Mouse (Mus musculus): ENCODE measurements around the gene Ap3d1. TPM values are rescaled to one million over a fixed set of nuclear protein-coding genes. Genes with fewer than 3 reads are reported as not detected.

Gene Ap3d1
- polyA plus RNA-seq, 1 experiment from 2014 or later = 44.0 TPM

GRCm38 (mm10) chr10:80664197-80665015, 77.7 kb downstream of the Ap3d1 start:
- 21% methylated on average over 16 of the region's 16 CpGs for WGBS
- Histone ChIP-seq H3K9me3 (no peaks in the 10 kb centered on the region), H3K27ac (replicated peaks) (peak overlapping the region; percentile 90), H3K27me3 (replicated peaks) (no peaks in the 10 kb centered on the region), H3K4me3 (peak overlapping the region; percentile 29), H3K4me2 (peak overlapping the region; percentile 61), H3K36me3 (peaks cover 41% of the 10 kb centered on the region), H3K9ac (peak overlapping the region; percentile 78), H3K4me1 (peaks cover 43% of the 10 kb centered on the region)
- peak; percentile 28; the same call in 1 of the 2 replicates for ATAC-seq (ENCODE audit: extremely low read depth, insufficient number of reproducible peaks, low FRiP score, low TSS enrichment)

GRCm38 (mm10) chr10:80663485-80664196, 78.4 kb downstream of the Ap3d1 start:
- peak overlapping the region; percentile 42; the same call in 1 of the 2 replicates for H3K9ac ChIP-seq
- no peaks in the 10 kb centered on the region for H3K9me3 ChIP-seq
- no peaks in the 10 kb centered on the region for H3K27me3 ChIP-seq (replicated peaks)
- ATAC-seq (ENCODE audit: extremely low read depth, insufficient number of reproducible peaks, low FRiP score, low TSS enrichment) = no peak
- peaks cover 33% of the 10 kb centered on the region for H3K36me3 ChIP-seq
- H3K4me2 ChIP-seq = no peak overlapping the region
- H3K27ac ChIP-seq (replicated peaks) = peak overlapping the region; percentile 90
- 18% methylated on average over 5 of the region's 5 CpGs for WGBS
- no peak overlapping the region for H3K4me3 ChIP-seq
- H3K4me1 ChIP-seq = peaks cover 49% of the 10 kb centered on the region

- no peaks in the 10 kb centered on the region for H3K27me3 ChIP-seq (replicated peaks)
- H3K9ac ChIP-seq = no peak overlapping the region
- WGBS = 34% methylated on average over 5 of the region's 5 CpGs
- no peak overlapping the region for H3K4me3 ChIP-seq
- peaks cover 8% of the 10 kb centered on the region for H3K36me3 ChIP-seq
- ATAC-seq (ENCODE audit: extremely low read depth, insufficient number of reproducible peaks, low FRiP score, low TSS enrichment) = no peak
- H3K4me1 ChIP-seq = peaks cover 50% of the 10 kb centered on the region
- H3K27ac ChIP-seq (replicated peaks) = no peak overlapping the region
- no peak overlapping the region for H3K4me2 ChIP-seq
- no peaks in the 10 kb centered on the region for H3K9me3 ChIP-seq
Observed at GRCm38 (mm10) chr10:80661149-80661548, 80.9 kb downstream of the Ap3d1 start.

DNA sequence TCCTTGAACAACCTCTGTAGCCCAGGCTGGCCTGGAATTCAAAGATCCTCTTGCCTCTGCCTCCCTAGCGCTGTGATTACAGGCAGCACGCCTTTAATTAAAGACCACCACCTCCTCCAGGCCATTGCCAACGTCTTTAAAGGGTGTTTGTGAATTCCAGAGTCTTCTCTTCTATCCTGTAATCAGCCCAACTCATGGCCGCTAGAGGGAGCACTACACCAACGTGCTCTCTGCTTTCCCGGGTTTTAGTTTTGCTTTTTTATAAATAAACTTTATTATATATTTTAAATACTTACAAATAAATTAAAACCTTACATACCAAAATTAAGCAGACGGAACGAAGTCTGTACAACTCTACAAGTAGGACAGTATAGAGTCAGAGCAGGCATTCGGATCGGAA, 82.9 kb downstream of the Ap3d1 start:
- Histone ChIP-seq H3K4me3 (peak overlapping the region; percentile 38), H3K36me3 (no peaks in the 10 kb centered on the region), H3K9ac (peak overlapping the region; percentile 65), H3K4me2 (peak overlapping the region; percentile 57), H3K9me3 (no peaks in the 10 kb centered on the region), H3K27ac (replicated peaks) (no peak overlapping the region), H3K27me3 (replicated peaks) (no peaks in the 10 kb centered on the region), H3K4me1 (peaks cover 46% of the 10 kb centered on the region)
- no peak for ATAC-seq (ENCODE audit: extremely low read depth, insufficient number of reproducible peaks, low FRiP score, low TSS enrichment)
- 14% methylated on average over 10 of the region's 10 CpGs for WGBS

DNA sequence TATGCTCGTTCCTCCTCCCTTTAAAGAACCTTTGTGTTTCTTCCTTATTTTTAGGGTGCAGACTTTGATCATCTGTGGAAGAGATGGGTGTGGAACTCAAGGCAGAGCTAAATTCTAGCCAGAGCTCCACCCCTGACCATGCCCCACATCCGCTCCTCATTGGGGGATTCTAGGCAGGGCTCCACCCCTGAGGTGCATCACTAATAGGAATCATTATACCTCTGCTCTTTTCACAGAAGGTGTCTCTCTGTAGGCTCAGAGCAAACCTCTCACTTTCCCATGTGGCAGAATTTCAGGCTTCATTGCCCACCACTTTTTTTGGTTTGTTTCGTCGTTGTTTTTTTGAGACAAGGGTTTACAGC, 83.2 kb downstream of the Ap3d1 start:
- Histone ChIP-seq H3K27me3 (replicated peaks) (no peaks in the 10 kb centered on the region), H3K27ac (replicated peaks) (no peak overlapping the region), H3K9me3 (no peaks in the 10 kb centered on the region), H3K9ac (no peak overlapping the region), H3K4me2 (no peak overlapping the region), H3K4me3 (no peak overlapping the region), H3K36me3 (no peaks in the 10 kb centered on the region), H3K4me1 (peaks cover 44% of the 10 kb centered on the region)
- no peak for ATAC-seq (ENCODE audit: extremely low read depth, insufficient number of reproducible peaks, low FRiP score, low TSS enrichment)
- WGBS = 61% methylated on average over 4 of the region's 4 CpGs

GRCm38 (mm10) chr10:80658194-80658840, 83.7 kb downstream of the Ap3d1 start:
- ATAC-seq (ENCODE audit: extremely low read depth, insufficient number of reproducible peaks, low FRiP score, low TSS enrichment) = no peak
- H3K9ac ChIP-seq = no peak overlapping the region
- H3K4me1 ChIP-seq = peaks cover 44% of the 10 kb centered on the region
- H3K36me3 ChIP-seq = no peaks in the 10 kb centered on the region
- no peak overlapping the region for H3K27ac ChIP-seq (replicated peaks)
- no peak overlapping the region for H3K4me3 ChIP-seq
- 87% methylated on average over 14 of the region's 14 CpGs for WGBS
- no peak overlapping the region for H3K4me2 ChIP-seq
- no peaks in the 10 kb centered on the region for H3K27me3 ChIP-seq (replicated peaks)
- no peaks in the 10 kb centered on the region for H3K9me3 ChIP-seq

Other genes with a start within 250 kb of the Ap3d1 start
- not detected in 2 replicates for gene Onecut3, start 247.4 kb downstream of the Ap3d1 start, polyA plus RNA-seq (2015; fragmentation: Nextera tagmentation; extraction: Ambion mirVana)
- 0.11 and 0.13 TPM in 2 replicates for gene Atp8b3, start 203.1 kb downstream of the Ap3d1 start, polyA plus RNA-seq (2015; fragmentation: Nextera tagmentation; extraction: Ambion mirVana)
- 15.9 and 17.7 TPM in 2 replicates for gene Rexo1, start 180.7 kb downstream of the Ap3d1 start, polyA plus RNA-seq (2015; fragmentation: Nextera tagmentation; extraction: Ambion mirVana)
- gene Klf16, start 164.9 kb downstream of the Ap3d1 start, polyA plus RNA-seq (2015; fragmentation: Nextera tagmentation; extraction: Ambion mirVana) = 5.1 and 6.2 TPM in 2 replicates
- gene Abhd17a, start 151.9 kb downstream of the Ap3d1 start, polyA plus RNA-seq (2015; fragmentation: Nextera tagmentation; extraction: Ambion mirVana) = 81.7 and 85.1 TPM in 2 replicates
- 65.9 and 70.4 TPM in 2 replicates for gene Scamp4, start 139.4 kb downstream of the Ap3d1 start, polyA plus RNA-seq (2015; fragmentation: Nextera tagmentation; extraction: Ambion mirVana)
- gene Adat3, start 139.4 kb downstream of the Ap3d1 start, polyA plus RNA-seq (2015; fragmentation: Nextera tagmentation; extraction: Ambion mirVana) = 4.4 and 5.6 TPM in 2 replicates
- gene Gm49322, start 136.2 kb downstream of the Ap3d1 start, polyA plus RNA-seq (2015; fragmentation: Nextera tagmentation; extraction: Ambion mirVana) = 1.5 and 1.7 TPM in 2 replicates
- 87.5 and 89.0 TPM in 2 replicates for gene Csnk1g2, start 119.4 kb downstream of the Ap3d1 start, polyA plus RNA-seq (2015; fragmentation: Nextera tagmentation; extraction: Ambion mirVana)
- gene Btbd2, start 85.2 kb downstream of the Ap3d1 start, polyA plus RNA-seq (2015; fragmentation: Nextera tagmentation; extraction: Ambion mirVana) = 50.9 and 53.7 TPM in 2 replicates
- gene Mknk2, start 64.2 kb downstream of the Ap3d1 start, polyA plus RNA-seq (2015; fragmentation: Nextera tagmentation; extraction: Ambion mirVana) = 78.2 and 78.7 TPM in 2 replicates
- gene Mob3a, start 40.3 kb downstream of the Ap3d1 start, polyA plus RNA-seq (2015; fragmentation: Nextera tagmentation; extraction: Ambion mirVana) = 26.0 and 27.2 TPM in 2 replicates
- gene Izumo4, start 40.1 kb downstream of the Ap3d1 start, polyA plus RNA-seq (2015; fragmentation: Nextera tagmentation; extraction: Ambion mirVana) = 12.7 and 13.5 TPM in 2 replicates
- 17.9 and 19.1 TPM in 2 replicates for gene Dot1l, start 12.9 kb upstream of the Ap3d1 start, polyA plus RNA-seq (2015; fragmentation: Nextera tagmentation; extraction: Ambion mirVana)
- 46.3 and 53.4 TPM in 2 replicates for gene Sf3a2, start 55.9 kb upstream of the Ap3d1 start, polyA plus RNA-seq (2015; fragmentation: Nextera tagmentation; extraction: Ambion mirVana)
- gene Plekhj1, start 56.4 kb upstream of the Ap3d1 start, polyA plus RNA-seq (2015; fragmentation: Nextera tagmentation; extraction: Ambion mirVana) = 79.6 and 86.5 TPM in 2 replicates
- gene Amh, start 63.0 kb upstream of the Ap3d1 start, polyA plus RNA-seq (2015; fragmentation: Nextera tagmentation; extraction: Ambion mirVana) = 0.11 TPM in 1 of 2 replicates, not detected in the other
- gene Jsrp1, start 71.2 kb upstream of the Ap3d1 start, polyA plus RNA-seq (2015; fragmentation: Nextera tagmentation; extraction: Ambion mirVana) = 5.7 and 5.9 TPM in 2 replicates
- 2,053 and 2,109 TPM in 2 replicates for gene Oaz1, start 84.4 kb upstream of the Ap3d1 start, polyA plus RNA-seq (2015; fragmentation: Nextera tagmentation; extraction: Ambion mirVana)
- gene Lingo3, start 101.8 kb upstream of the Ap3d1 start, polyA plus RNA-seq (2015; fragmentation: Nextera tagmentation; extraction: Ambion mirVana) = 0.16 and 0.34 TPM in 2 replicates
- gene Lsm7, start 112.9 kb upstream of the Ap3d1 start, polyA plus RNA-seq (2015; fragmentation: Nextera tagmentation; extraction: Ambion mirVana) = 157 and 171 TPM in 2 replicates
- 27.7 and 28.5 TPM in 2 replicates for gene Sppl2b, start 113.0 kb upstream of the Ap3d1 start, polyA plus RNA-seq (2015; fragmentation: Nextera tagmentation; extraction: Ambion mirVana)
- gene Tmprss9, start 129.6 kb upstream of the Ap3d1 start, polyA plus RNA-seq (2015; fragmentation: Nextera tagmentation; extraction: Ambion mirVana) = 0.05 and 0.07 TPM in 2 replicates
- gene Timm13, start 158.7 kb upstream of the Ap3d1 start, polyA plus RNA-seq (2015; fragmentation: Nextera tagmentation; extraction: Ambion mirVana) = 285 and 314 TPM in 2 replicates
- gene Lmnb2, start 176.0 kb upstream of the Ap3d1 start, polyA plus RNA-seq (2015; fragmentation: Nextera tagmentation; extraction: Ambion mirVana) = 24.8 and 26.7 TPM in 2 replicates
- gene Gadd45b, start 187.8 kb upstream of the Ap3d1 start, polyA plus RNA-seq (2015; fragmentation: Nextera tagmentation; extraction: Ambion mirVana) = 29.2 and 33.9 TPM in 2 replicates

Data from heart, embryonic 13.5 days (tissue).